Mouse (Mus musculus) liver, embryonic 13.5 days (tissue): ENCODE measurements around the gene Gsc. TPM values are rescaled to one million over a fixed set of nuclear protein-coding genes. Genes with fewer than 3 reads are reported as not detected.

Experiments used
- ATAC-seq: fragments of 200-750 bp; cut with Nextera tagmentation; 2 replicates; pipeline ENCODE4 v1.8.0; 2017; ENCODE audit warnings: low read depth, mild to moderate bottlenecking, moderate number of reproducible peaks, moderate library complexity
- DNase-seq: peaks from one replicate; pipeline ENCODE4 v3.0.0; 2022
- H3K27ac ChIP-seq: fragments of 300-500 bp; sonication (generic); 2 replicates; pipeline ENCODE4 v1.5.1; 2015; ENCODE audit warnings: moderate library complexity, mild to moderate bottlenecking, inconsistent platforms
- H3K27me3 ChIP-seq: fragments of 300-500 bp; sonication (generic); 2 replicates; pipeline ENCODE4 v1.6.1; 2015; ENCODE audit warnings: mild to moderate bottlenecking, inconsistent platforms
- H3K36me3 ChIP-seq: fragments of 300-500 bp; sonication (generic); 2 replicates; pipeline ENCODE4 v1.6.1; 2015; ENCODE audit warnings: mild to moderate bottlenecking, inconsistent platforms
- H3K4me1 ChIP-seq: fragments of 300-500 bp; sonication (generic); replicated peaks from 2 replicates; pipeline ENCODE4 v1.6.1; 2015; ENCODE audit warnings: inconsistent platforms
- H3K4me2 ChIP-seq: fragments of 300-500 bp; sonication (generic); 2 replicates; pipeline ENCODE4 v1.6.1; 2015; ENCODE audit warnings: inconsistent platforms, mild to moderate bottlenecking, moderate library complexity
- H3K4me3 ChIP-seq: fragments of 300-500 bp; sonication (generic); replicated peaks from 2 replicates; pipeline ENCODE4 v1.5.1; 2015; ENCODE audit warnings: mild to moderate bottlenecking, inconsistent platforms
- H3K9ac ChIP-seq: fragments of 300-500 bp; sonication (generic); 2 replicates; pipeline ENCODE4 v1.6.1; 2015; ENCODE audit warnings: mild to moderate bottlenecking, inconsistent platforms
- H3K9me3 ChIP-seq: fragments of 300-500 bp; sonication (generic); replicated peaks from 2 replicates; pipeline ENCODE4 v1.6.1; 2016; ENCODE audit warnings: inconsistent platforms
- WGBS: fragments of 180-500 bp; shearing (Covaris S2); methylation state at CpG from one replicate; pipeline ENCODE4 v1.1.7; 2015; ENCODE audit not compliant: insufficient replicate concordance; 5-methylcytosine and 5-hydroxymethylcytosine counted together
- polyA plus RNA-seq: library from polyadenylated mRNA; unstranded; fragments of >200 nt; fragmentation: Nextera tagmentation; extraction: Ambion mirVana; gene quantifications from 2 replicates; pipeline ENCODE4 v1.2.1, GENCODE M21; 2015

The Gsc gene
- polyA plus RNA-seq, 1 experiment from 2014 or later: 0.08 TPM

GRCm38 (mm10) chr12:104422615-104423392, 50.3 kb downstream of the Gsc start:
- Histone ChIP-seq H3K4me2 (no peak overlapping the region), H3K9ac (no peak overlapping the region), H3K36me3 (no peaks in the 10 kb centered on the region), H3K4me1 (no peaks in the 10 kb centered on the region), H3K27ac (no peak overlapping the region), H3K9me3 (no peaks in the 10 kb centered on the region), H3K27me3 (no peaks in the 10 kb centered on the region), H3K4me3 (no peak overlapping the region)
- no peak for ATAC-seq
- DNase-seq: no peak
- WGBS: 68% methylated on average over 11 of the region's 11 CpGs

Other genes with a start within 250 kb of the Gsc start
- 1.4 and 1.9 TPM in 2 replicates for gene Serpina3g, start 237.1 kb downstream of the Gsc start, polyA plus RNA-seq
- 0.12 and 0.20 TPM in 2 replicates for gene Serpina3i, start 210.2 kb downstream of the Gsc start, polyA plus RNA-seq
- not detected in 2 replicates for gene Serpina3j, start 158.8 kb downstream of the Gsc start, polyA plus RNA-seq
- gene Serpina3k, start 134.8 kb downstream of the Gsc start, polyA plus RNA-seq: not detected in 2 replicates
- 0.06 TPM in 1 of 2 replicates, not detected in the other for gene Serpina3m, start 134.8 kb downstream of the Gsc start, polyA plus RNA-seq
- gene Serpina3n, start 66.6 kb downstream of the Gsc start, polyA plus RNA-seq: 0.06 and 0.12 TPM in 2 replicates